Mouse (Mus musculus) spleen, adult 12 weeks (tissue): ENCODE measurements around the gene Zfp462.

Experiments
- DNase-seq: peaks from one replicate; pipeline ENCODE4 v3.0.0; 2022; ENCODE audit warnings: low spot score

Gene Zfp462

GRCm38 (mm10) chr4:55047266-55047665 is 102.4 kb downstream of the Zfp462 start:
- no peak for DNase-seq

- DNase-seq: no peak
Measured at GRCm38 (mm10) chr4:55049938-55050610, 105.2 kb downstream of the Zfp462 start.

- no peak for DNase-seq
Measured at GRCm38 (mm10) chr4:55051345-55051744, 106.5 kb downstream of the Zfp462 start.

- DNase-seq: no peak
Measured at GRCm38 (mm10) chr4:55052686-55053085, 107.8 kb downstream of the Zfp462 start.

GRCm38 (mm10) chr4:55057666-55058455 is 113.0 kb downstream of the Zfp462 start:
- no peak for DNase-seq

- no peak for DNase-seq
Measured at GRCm38 (mm10) chr4:55058901-55059300, 114.1 kb downstream of the Zfp462 start.

GRCm38 (mm10) chr4:55066341-55067170 is 121.7 kb downstream of the Zfp462 start:
- no peak for DNase-seq

- DNase-seq: no peak
Measured at GRCm38 (mm10) chr4:55071535-55071934, 126.7 kb downstream of the Zfp462 start.

GRCm38 (mm10) chr4:55077133-55077889 is 132.5 kb downstream of the Zfp462 start:
- DNase-seq: no peak

- no peak for DNase-seq
Measured at GRCm38 (mm10) chr4:55077902-55078716, 133.3 kb downstream of the Zfp462 start.

- DNase-seq: no peak
Measured at GRCm38 (mm10) chr4:55079056-55079455, 134.2 kb downstream of the Zfp462 start.

GRCm38 (mm10) chr4:55084080-55084688 is 139.3 kb downstream of the Zfp462 start:
- DNase-seq: no peak

- no peak for DNase-seq
Measured at GRCm38 (mm10) chr4:55088153-55088552, 143.3 kb downstream of the Zfp462 start.

- no peak for DNase-seq
Measured at GRCm38 (mm10) chr4:55088922-55089321, 144.1 kb downstream of the Zfp462 start.

- DNase-seq: no peak
Measured at GRCm38 (mm10) chr4:55097157-55097556, 152.3 kb downstream of the Zfp462 start.

- DNase-seq: no peak
Measured at GRCm38 (mm10) chr4:55098366-55098765, 153.5 kb downstream of the Zfp462 start.

GRCm38 (mm10) chr4:55100851-55101250 is 156.0 kb downstream of the Zfp462 start:
- no peak for DNase-seq

GRCm38 (mm10) chr4:55101601-55102000 is 156.8 kb downstream of the Zfp462 start:
- DNase-seq: no peak

GRCm38 (mm10) chr4:55102382-55102781 is 157.5 kb downstream of the Zfp462 start:
- no peak for DNase-seq

GRCm38 (mm10) chr4:55103575-55103974 is 158.7 kb downstream of the Zfp462 start:
- DNase-seq: no peak
